Mouse (Mus musculus) spleen, adult 2 months (tissue): ENCODE measurements at regions not wholly inside any gene's neighbourhood (a gene's known extent, or its start where the extent isn't known, plus 50 kb on each side); places are given as distances from the start of the nearest gene placed in this dataset.

ENCODE experiments used
- DNase-seq, 2 experiments: peaks; one replicate each; pipeline versions ENCODE4 v3.0.0 to v3.0.0-alpha.2; 2012 to 2021; ENCODE audit warnings: low spot score in 2 of 2, low read depth in 1 of 2
- H3K27ac ChIP-seq: fragments of 200-500 bp; 2 replicates; pipeline ENCODE4 v1.5.1; 2012; ENCODE audit warnings: low read length, inconsistent platforms; ENCODE audit not compliant: insufficient read depth
- H3K27me3 ChIP-seq: fragments of 200-500 bp; 2 replicates; pipeline ENCODE4 v1.6.1; 2012; ENCODE audit warnings: mild to moderate bottlenecking, moderate library complexity, low read length, inconsistent platforms; ENCODE audit not compliant: control insufficient read depth, insufficient read depth
- H3K36me3 ChIP-seq: fragments of 200-500 bp; 2 replicates; pipeline ENCODE4 v1.6.1; 2012; ENCODE audit warnings: mild to moderate bottlenecking, low read length, inconsistent platforms; ENCODE audit not compliant: control insufficient read depth, insufficient read depth
- H3K4me1 ChIP-seq: fragments of 200-500 bp; 2 replicates; pipeline ENCODE4 v1.6.1; 2011; ENCODE audit warnings: inconsistent platforms; ENCODE audit not compliant: control insufficient read depth, insufficient read depth, insufficient read length
- H3K4me3 ChIP-seq: fragments of 200-500 bp; 2 replicates; pipeline ENCODE4 v1.5.1; 2011; ENCODE audit warnings: mild to moderate bottlenecking, inconsistent platforms; ENCODE audit not compliant: insufficient read depth, insufficient read length; ENCODE audit errors: extremely low read depth
- CTCF ChIP-seq: fragments of 200-500 bp; IDR thresholded peaks from 2 replicates; pipeline ENCODE4 v1.5.1; 2011; ENCODE audit warnings: mild to moderate bottlenecking, inconsistent platforms; ENCODE audit not compliant: insufficient read depth, insufficient read length, insufficient replicate concordance; ENCODE audit errors: extremely low read depth
- POLR2A ChIP-seq: fragments of 200-500 bp; IDR thresholded peaks from 2 replicates; pipeline ENCODE4 v1.6.1; 2011; ENCODE audit warnings: low read depth, low read length, inconsistent platforms
- WGBS: fragments of 180-500 bp; shearing (Covaris S2); methylation state at CpG from one replicate; pipeline ENCODE4 v1.1.7; 2018; 5-methylcytosine and 5-hydroxymethylcytosine counted together

DNA sequence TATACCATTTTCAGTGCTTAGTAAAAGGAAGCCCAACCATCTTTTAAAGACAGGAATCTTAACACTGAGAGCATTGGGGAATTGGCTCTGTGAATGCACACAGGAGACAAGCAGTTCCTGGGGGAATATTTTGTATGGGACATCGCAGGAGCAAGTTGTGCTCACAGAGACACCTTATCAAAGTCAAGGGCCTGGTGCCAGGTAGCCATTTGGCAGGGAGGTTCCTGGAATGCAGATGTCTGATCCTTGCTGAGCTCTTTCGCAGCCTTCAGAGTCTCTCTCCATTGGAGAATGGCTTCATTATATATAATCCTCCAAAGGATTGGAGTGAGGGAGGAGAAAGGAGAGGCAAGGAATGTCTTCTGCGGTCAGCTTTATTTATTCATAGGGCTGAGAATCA, 62.6 kb upstream of the Dock1 start:
- Histone ChIP-seq H3K4me1 (no peaks in the 10 kb centered on the region), H3K4me3 (no peak overlapping the region), H3K27ac (no peak overlapping the region), H3K27me3 (no peaks in the 10 kb centered on the region), H3K36me3 (no peaks in the 10 kb centered on the region)
- no peak for TF ChIP-seq POLR2A
- no peak for TF ChIP-seq CTCF
- WGBS: 87% methylated on average over 3 of the region's 3 CpGs
- no peak for DNase-seq

DNA sequence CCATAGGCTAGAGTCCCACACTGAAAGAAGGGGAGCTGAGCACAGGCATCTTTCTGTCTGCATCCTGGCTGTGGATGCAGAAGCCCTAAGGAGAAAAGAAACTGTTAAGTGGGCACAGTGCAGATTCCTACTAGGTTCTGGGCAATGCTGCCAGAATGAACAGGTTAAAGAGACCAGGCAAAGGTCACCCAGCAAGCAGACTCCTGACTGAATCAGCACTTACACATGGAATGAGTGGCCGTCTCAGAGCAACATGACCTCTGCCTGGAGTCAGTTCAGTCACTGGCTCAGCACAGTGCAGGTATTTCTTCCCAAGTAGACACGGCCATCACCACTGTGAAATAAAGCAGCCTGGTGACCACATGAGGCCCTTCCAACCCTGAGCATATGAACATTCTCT, 60.3 kb upstream of the Dock1 start:
- WGBS: 79% methylated on average over 2 of the region's 2 CpGs
- H3K27ac ChIP-seq: no peak overlapping the region

DNA sequence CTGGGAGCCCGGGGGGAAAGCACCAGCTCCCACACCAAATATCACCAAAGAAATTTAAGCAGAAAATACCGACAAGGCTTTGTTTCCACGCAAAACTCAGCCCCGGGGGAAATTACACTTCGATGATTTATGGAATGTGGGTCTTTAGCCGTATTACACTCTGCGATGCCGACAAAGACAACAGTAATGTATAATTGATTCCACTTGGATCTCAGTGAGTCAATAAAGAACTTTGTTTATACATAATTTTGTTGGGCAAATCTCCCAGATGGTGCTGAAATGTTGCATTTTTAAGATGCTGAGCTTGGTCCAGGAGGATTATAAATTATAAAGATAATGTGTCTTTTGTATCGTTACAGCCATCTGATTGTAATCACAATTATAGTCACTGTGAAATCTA, 59.1 kb upstream of the Dock1 start:
- H3K36me3 ChIP-seq: no peaks in the 10 kb centered on the region
- H3K27ac ChIP-seq: no peak overlapping the region
- TF ChIP-seq POLR2A: no peak
- TF ChIP-seq CTCF: no peak
- H3K4me1 ChIP-seq: no peaks in the 10 kb centered on the region
- no peak for DNase-seq
- H3K4me3 ChIP-seq: no peak overlapping the region
- no peaks in the 10 kb centered on the region for H3K27me3 ChIP-seq
- 88% methylated on average over 9 of the region's 9 CpGs for WGBS

More for the DNA sequence above, 60.3 kb upstream of the Dock1 start:
- no peak overlapping the region for H3K4me3 ChIP-seq
- TF ChIP-seq POLR2A: no peak
- no peak for TF ChIP-seq CTCF
- no peak for DNase-seq
- H3K27me3 ChIP-seq: no peaks in the 10 kb centered on the region
- H3K4me1 ChIP-seq: no peaks in the 10 kb centered on the region
- no peaks in the 10 kb centered on the region for H3K36me3 ChIP-seq

DNA sequence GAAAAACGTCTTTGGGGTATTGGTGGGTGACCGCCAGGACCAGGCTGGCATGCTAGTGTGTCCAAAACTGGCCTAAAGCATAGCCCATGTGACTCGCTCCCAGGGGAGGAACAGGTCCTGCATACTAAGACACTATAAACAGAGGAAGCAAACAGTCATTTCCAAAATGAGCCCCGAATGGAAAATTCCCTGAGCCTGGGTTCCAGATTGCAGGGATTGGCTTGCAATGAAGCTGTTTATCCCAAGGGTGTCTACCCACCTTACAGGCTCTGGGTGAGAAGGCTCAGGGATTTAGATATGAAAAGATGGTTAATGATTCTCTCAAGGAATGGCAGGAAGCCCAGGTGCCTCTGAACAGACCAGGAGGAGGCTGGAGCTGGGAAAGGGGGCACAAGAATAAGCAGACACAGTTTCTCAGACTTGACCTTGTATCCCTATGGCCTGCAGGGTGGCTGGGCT, 58.2 kb upstream of the Dock1 start:
- WGBS: 87% methylated on average over 4 of the region's 4 CpGs
- Histone ChIP-seq H3K36me3 (no peaks in the 10 kb centered on the region), H3K27ac (no peak overlapping the region), H3K4me1 (no peaks in the 10 kb centered on the region), H3K27me3 (no peaks in the 10 kb centered on the region), H3K4me3 (no peak overlapping the region)
- no peak for TF ChIP-seq POLR2A
- no peak for TF ChIP-seq CTCF
- DNase-seq: no peak

DNA sequence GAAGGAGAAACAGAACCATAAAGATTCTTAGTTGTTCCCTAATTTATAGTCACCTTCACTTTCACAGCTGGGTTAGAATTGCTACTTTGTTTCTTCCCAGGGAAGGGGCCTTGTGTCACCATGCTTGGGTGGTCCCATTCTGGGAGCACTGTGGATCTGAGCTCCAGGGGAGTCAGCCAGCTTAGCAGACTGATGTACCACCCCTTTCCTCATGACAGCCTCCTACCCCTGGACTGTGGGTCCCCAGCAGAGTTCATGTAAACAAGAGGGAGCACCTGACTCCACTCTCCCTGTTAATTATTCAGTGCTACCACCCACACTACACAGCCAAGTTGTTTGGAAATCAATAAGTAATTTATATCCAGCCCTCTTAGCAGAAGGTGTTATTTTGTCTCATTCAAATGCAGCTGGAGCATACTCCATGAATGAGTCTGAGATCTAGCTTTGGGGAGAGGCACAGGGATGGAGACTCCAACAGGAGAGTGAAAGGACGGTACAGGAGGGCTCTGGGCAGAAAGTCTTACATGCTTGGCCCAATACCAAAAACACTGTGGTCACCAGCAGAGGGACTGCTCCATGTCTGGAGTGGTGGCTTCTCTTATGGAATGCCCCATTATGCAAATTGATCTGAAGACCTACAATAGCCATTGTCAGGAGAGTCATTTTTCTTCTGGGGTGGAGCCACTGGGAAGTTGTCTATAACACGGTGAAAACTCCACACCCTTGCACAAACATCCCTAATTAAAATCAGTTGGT, 51.1 kb upstream of the Dock1 start:
- Histone ChIP-seq H3K4me1 (no peaks in the 10 kb centered on the region), H3K27me3 (no peaks in the 10 kb centered on the region), H3K36me3 (no peaks in the 10 kb centered on the region), H3K4me3 (no peak overlapping the region), H3K27ac (no peak overlapping the region)
- TF ChIP-seq POLR2A (no peak), CTCF (no peak)
- DNase-seq: no peak
- WGBS: 52% methylated on average over 2 of the region's 2 CpGs

DNA sequence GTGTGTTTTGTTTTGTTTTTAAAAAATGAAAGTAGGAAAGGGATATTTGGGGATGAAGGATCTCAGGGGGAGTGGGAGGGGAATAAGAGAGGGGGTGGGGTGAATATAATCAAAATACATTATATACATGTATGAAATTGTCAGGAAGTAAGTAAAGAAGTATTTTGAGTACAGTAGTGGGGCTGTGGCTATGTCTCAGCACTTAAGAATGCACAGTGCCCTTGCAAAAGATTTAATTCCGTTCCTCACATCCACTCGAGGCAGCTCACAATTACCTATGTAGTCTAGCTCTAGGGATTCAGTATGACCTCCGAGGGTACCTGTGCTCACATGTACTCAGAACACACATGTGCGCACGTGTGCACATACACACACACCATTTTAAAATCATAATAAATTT, 50.4 kb upstream of the Dock1 start:
- no peak for DNase-seq
- 87% methylated on average over 5 of the region's 5 CpGs for WGBS
- Histone ChIP-seq H3K4me3 (no peak overlapping the region), H3K27ac (no peak overlapping the region), H3K27me3 (no peaks in the 10 kb centered on the region), H3K36me3 (no peaks in the 10 kb centered on the region), H3K4me1 (no peaks in the 10 kb centered on the region)
- TF ChIP-seq POLR2A (no peak), CTCF (no peak)
